ENCODE assay signal across 1 mouse cellular context in the genomic region with DNA sequence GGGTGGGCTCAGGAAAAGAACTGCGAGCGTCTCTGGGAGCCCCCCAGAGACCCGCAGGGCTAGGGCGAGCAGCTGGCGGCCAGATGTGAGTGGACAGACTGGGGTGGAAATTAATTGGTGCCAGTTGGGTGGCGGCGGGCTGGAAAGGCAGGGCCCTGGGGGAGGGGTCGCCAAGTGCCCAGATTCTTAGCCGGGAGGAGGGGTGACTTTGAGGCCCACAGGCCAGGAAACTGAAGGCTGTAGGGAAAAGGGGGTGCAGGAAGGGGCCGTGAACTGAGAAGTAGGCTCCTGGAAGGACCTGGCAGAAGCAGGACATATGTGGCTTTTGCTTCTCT.
TF ChIP-seq lines count a peak whose summit lies in the region.

No protein-coding gene starts in this region.

TF ChIP-seq in CH12.LX, 34 proteins besides CTCF, POLR2A, EP300 and RAD21:
- TF ChIP-seq MYC (IDR thresholded peaks at IDR 0.05; ENCODE audit: low read depth, low read length) (no peak), POLR2AphosphoS2 (IDR thresholded peaks at IDR 0.05; ENCODE audit: low read depth, low read length) (no peak)
